Comparison of ENCODE assay signal across 25 mouse cellular contexts in the genomic region with DNA sequence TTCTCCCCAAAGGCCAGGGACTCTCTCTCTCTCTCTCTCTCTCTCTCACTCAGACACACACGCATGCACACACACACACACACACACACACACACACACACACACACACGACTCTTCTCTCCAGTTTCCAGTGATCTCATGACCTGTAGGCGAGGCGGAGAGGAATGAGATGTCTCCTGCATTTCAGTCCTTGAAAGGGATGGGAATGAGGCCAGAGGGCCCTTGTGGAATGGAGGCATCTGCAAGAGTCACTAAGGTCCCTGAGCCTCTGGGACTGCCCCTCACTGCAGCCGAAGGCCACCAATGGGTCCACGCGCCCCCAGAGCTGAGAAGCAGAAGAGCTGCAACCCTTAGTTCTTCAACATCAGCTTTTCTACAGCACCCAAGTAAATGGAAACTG.
DNase-seq lines count a peak whose midpoint lies in the region; ATAC-seq and TF ChIP-seq lines count a peak whose summit lies in the region.
"Had no signal": no experiment of that assay in that cellular context is flagged by ENCODE, and none has a peak within 500 bp of the region (broad histone marks: within the 10 kb centered on the region; RNA-seq: fewer than 3 reads in every experiment).

No protein-coding gene starts in this region.

- H3K36me3 ChIP-seq in heart, embryonic 14.5 days (ENCODE audit: control insufficient read depth, insufficient read depth, low read length), result no peaks in the 10 kb centered on the region
- no peaks in the 10 kb centered on the region for H3K36me3 ChIP-seq in heart, embryonic 11.5 days (ENCODE audit: control insufficient read depth, insufficient read depth, low read length)
- no peaks in the 10 kb centered on the region for H3K36me3 ChIP-seq in lung, postnatal 0 days (ENCODE audit: insufficient read depth, low read length)
- no peaks in the 10 kb centered on the region for H3K36me3 ChIP-seq in kidney, embryonic 14.5 days (ENCODE audit: control insufficient read depth, insufficient read depth, low read length)
- H3K36me3 ChIP-seq: limb, embryonic 10.5 days; limb, embryonic 15.5 days; liver, embryonic 13.5 days; midbrain, embryonic 12.5 days; neural tube, embryonic 12.5 days had no signal

- no peak overlapping the region for H3K4me2 ChIP-seq in heart, embryonic 14.5 days (ENCODE audit: low read length)
- H3K4me2 ChIP-seq in heart, embryonic 11.5 days, result no peak overlapping the region
- H3K4me2 ChIP-seq in lung, postnatal 0 days (replicated peaks; ENCODE audit: low read depth, low read length), result no peak overlapping the region
- H3K4me2 ChIP-seq in kidney, embryonic 14.5 days (replicated peaks; ENCODE audit: low read depth, low read length), result no peak overlapping the region
- H3K4me2 ChIP-seq: limb, embryonic 15.5 days; liver, embryonic 13.5 days; midbrain, embryonic 12.5 days; neural tube, embryonic 12.5 days had no signal

- no peak overlapping the region for H3K4me3 ChIP-seq in heart, embryonic 14.5 days (ENCODE audit: control insufficient read depth in 1 of 2, insufficient read depth in 1 of 2, low read depth in 1 of 2, low read length in 2 of 2)
- H3K4me3 ChIP-seq in heart, embryonic 11.5 days (ENCODE audit: low read depth, low read length), result no peak overlapping the region
- no peak overlapping the region for H3K4me3 ChIP-seq in brown adipose tissue, adult 24 weeks (ENCODE audit: insufficient read depth, low read depth, low read length)
- H3K4me3 ChIP-seq in lung, postnatal 0 days (ENCODE audit: low read depth, low read length), result no peak overlapping the region
- no peak overlapping the region for H3K4me3 ChIP-seq in kidney, embryonic 14.5 days (ENCODE audit: low read length)
- H3K4me3 ChIP-seq: limb, embryonic 10.5 days; limb, embryonic 15.5 days; liver, embryonic 13.5 days; midbrain, embryonic 12.5 days; myocyte; neural tube, embryonic 12.5 days had no signal

- H3K9me3 ChIP-seq in heart, embryonic 14.5 days (ENCODE audit: control insufficient read depth, low read length), result no peaks in the 10 kb centered on the region
- H3K9me3 ChIP-seq in heart, embryonic 11.5 days (replicated peaks; ENCODE audit: control insufficient read depth, low read length), result no peaks in the 10 kb centered on the region
- H3K9me3 ChIP-seq in lung, postnatal 0 days (ENCODE audit: low read length), result no peaks in the 10 kb centered on the region
- H3K9me3 ChIP-seq in kidney, embryonic 14.5 days (ENCODE audit: control insufficient read depth, low read length), result no peaks in the 10 kb centered on the region
- H3K9me3 ChIP-seq: limb, embryonic 10.5 days; limb, embryonic 15.5 days; liver, embryonic 13.5 days; midbrain, embryonic 12.5 days; neural tube, embryonic 12.5 days had no signal

- no peak for TF ChIP-seq CTCF in lung, postnatal 0 days (IDR thresholded peaks at IDR 0.05)

- no peaks in the 10 kb centered on the region for H3K27me3 ChIP-seq in heart, embryonic 14.5 days (ENCODE audit: control insufficient read depth, insufficient read depth, low read length)
- no peaks in the 10 kb centered on the region for H3K27me3 ChIP-seq in heart, embryonic 11.5 days (ENCODE audit: control insufficient read depth, insufficient read depth, low read length)
- H3K27me3 ChIP-seq in lung, postnatal 0 days (replicated peaks; ENCODE audit: insufficient read depth, low read length), result no peaks in the 10 kb centered on the region
- no peaks in the 10 kb centered on the region for H3K27me3 ChIP-seq in kidney, embryonic 14.5 days (ENCODE audit: control insufficient read depth, insufficient read depth, low read length)
- H3K27me3 ChIP-seq: limb, embryonic 15.5 days; neural tube, embryonic 12.5 days; Patski had no signal

- 80% methylated on average over 7 of the region's 7 CpGs for WGBS in heart, embryonic 14.5 days
- 80% methylated on average over 7 of the region's 7 CpGs for WGBS in heart, embryonic 11.5 days (ENCODE audit: insufficient replicate concordance)
- WGBS in lung, postnatal 0 days, result 56% methylated on average over 7 of the region's 7 CpGs
- 78% methylated on average over 7 of the region's 7 CpGs for WGBS in kidney, embryonic 14.5 days

- DNase-seq in adrenal gland, postnatal 14 days, result peak; percentile 49
- no peak for DNase-seq in adrenal gland, adult 8-10 months
- DNase-seq in lung, postnatal 0 days (ENCODE audit: low spot score), result peak; percentile 63
- DNase-seq in left cerebral cortex, adult 9 months (ENCODE audit: low spot score in 2 of 2), result no peak
- DNase-seq: cerebellum, adult 18-20 months; cerebellum, postnatal 10 days; gastrocnemius, postnatal 14 days; kidney, adult 8-10 months; kidney, postnatal 10 days; layer of hippocampus, postnatal 36 days; liver, embryonic 13.5 days; thymus, adult 2 months; thymus, postnatal 4 days had no signal

- no peak for ATAC-seq in heart, embryonic 14.5 days (ENCODE audit: insufficient number of reproducible peaks, insufficient read depth, low FRiP score, low read depth)
- no peak for ATAC-seq in heart, embryonic 11.5 days (replicated peaks; ENCODE audit: insufficient number of reproducible peaks, low FRiP score, low TSS enrichment)
- ATAC-seq in lung, postnatal 0 days, result peak; percentile 36
- ATAC-seq in kidney, embryonic 14.5 days (ENCODE audit: low FRiP score, low TSS enrichment), result no peak
- ATAC-seq: forebrain, embryonic 14.5 days; hindbrain, embryonic 16.5 days had no signal

- no peak for TF ChIP-seq EP300 in lung, postnatal 0 days (IDR thresholded peaks at IDR 0.05)

- no peak overlapping the region for H3K9ac ChIP-seq in heart, embryonic 14.5 days (ENCODE audit: low read length)
- H3K9ac ChIP-seq in heart, embryonic 11.5 days (ENCODE audit: low read depth, low read length), result no peak overlapping the region
- H3K9ac ChIP-seq in lung, postnatal 0 days (replicated peaks; ENCODE audit: low read depth), result no peak overlapping the region
- H3K9ac ChIP-seq in kidney, embryonic 14.5 days (ENCODE audit: low read depth, low read length), result no peak overlapping the region
- H3K9ac ChIP-seq: limb, embryonic 15.5 days; liver, embryonic 13.5 days; midbrain, embryonic 12.5 days; neural tube, embryonic 12.5 days had no signal

- H3K4me1 ChIP-seq in heart, embryonic 14.5 days (ENCODE audit: control insufficient read depth in 2 of 2, insufficient read depth in 2 of 2, low read length in 2 of 2), result peaks cover 24 to 30% of the 10 kb centered on the region in 2 experiments
- peaks cover 9% of the 10 kb centered on the region; the same call in 1 of the 2 replicates for H3K4me1 ChIP-seq in heart, embryonic 11.5 days (ENCODE audit: control insufficient read depth, insufficient read depth, low read length)
- H3K4me1 ChIP-seq in brown adipose tissue, adult 24 weeks (ENCODE audit: control insufficient read depth, insufficient read depth, insufficient read length, low read length), result peaks cover 22% of the 10 kb centered on the region
- H3K4me1 ChIP-seq in lung, postnatal 0 days (ENCODE audit: insufficient read depth, low read depth, low read length), result peaks cover 7% of the 10 kb centered on the region; the same call in 1 of the 2 replicates
- H3K4me1 ChIP-seq in kidney, embryonic 14.5 days (ENCODE audit: control insufficient read depth, insufficient read depth, low read length), result peaks cover 3% of the 10 kb centered on the region; the same call in 1 of the 2 replicates
- H3K4me1 ChIP-seq: midbrain, embryonic 12.5 days had no signal

- peak overlapping the region; percentile 21 to 88; a peak in 1 of 4 replicates for H3K27ac ChIP-seq in heart, embryonic 14.5 days (replicated peaks in 1 of 2; ENCODE audit: control insufficient read depth in 1 of 2, insufficient read depth in 1 of 2, low read depth in 2 of 2, low read length in 2 of 2)
- no peak overlapping the region for H3K27ac ChIP-seq in heart, embryonic 11.5 days (ENCODE audit: low read depth, low read length)
- H3K27ac ChIP-seq in brown adipose tissue, adult 24 weeks (replicated peaks; ENCODE audit: low read depth, low read length), result peak overlapping the region; percentile 5; the same call in 1 of the 2 replicates
- 0 out of 2 replicates have a peak overlapping the region, but pooled peaks have one; percentile 55 for H3K27ac ChIP-seq in lung, postnatal 0 days (ENCODE audit: low read length)
- no peak overlapping the region for H3K27ac ChIP-seq in kidney, embryonic 14.5 days (ENCODE audit: low read depth, low read length)
- H3K27ac ChIP-seq: limb, embryonic 10.5 days; liver, embryonic 13.5 days; midbrain, embryonic 12.5 days; neural tube, embryonic 12.5 days had no signal

Comparison
In these comparisons a context has a peak if more than half of its experiments do, and no peak if none do; other contexts are left out.
1. DNase-seq: peak in adrenal gland, postnatal 14 days (single experiment) and lung, postnatal 0 days (single experiment); none in adrenal gland, adult 8-10 months (single experiment) and left cerebral cortex, adult 9 months (0 of 2).
2. H3K27ac ChIP-seq: peak in heart, embryonic 14.5 days (2 of 2), brown adipose tissue, adult 24 weeks (single experiment) and lung, postnatal 0 days (single experiment); none in heart, embryonic 11.5 days (single experiment) and kidney, embryonic 14.5 days (single experiment).